Mouse (Mus musculus): ENCODE data around the gene Rell1. TPM values are rescaled to one million over a fixed set of nuclear protein-coding genes. Genes with fewer than 3 reads are reported as not detected.
A peak's percentile ranks its signal among the peaks of the same experiment; 100 is the strongest.
"Not testable (repeated sequence)": the region's sequence is repeated elsewhere in the genome, so short reads cannot be mapped to it uniquely, and the experiment has no call there.

The Rell1 gene
- polyA plus RNA-seq, 1 experiment from 2014 or later, result 15.0 TPM

DNA sequence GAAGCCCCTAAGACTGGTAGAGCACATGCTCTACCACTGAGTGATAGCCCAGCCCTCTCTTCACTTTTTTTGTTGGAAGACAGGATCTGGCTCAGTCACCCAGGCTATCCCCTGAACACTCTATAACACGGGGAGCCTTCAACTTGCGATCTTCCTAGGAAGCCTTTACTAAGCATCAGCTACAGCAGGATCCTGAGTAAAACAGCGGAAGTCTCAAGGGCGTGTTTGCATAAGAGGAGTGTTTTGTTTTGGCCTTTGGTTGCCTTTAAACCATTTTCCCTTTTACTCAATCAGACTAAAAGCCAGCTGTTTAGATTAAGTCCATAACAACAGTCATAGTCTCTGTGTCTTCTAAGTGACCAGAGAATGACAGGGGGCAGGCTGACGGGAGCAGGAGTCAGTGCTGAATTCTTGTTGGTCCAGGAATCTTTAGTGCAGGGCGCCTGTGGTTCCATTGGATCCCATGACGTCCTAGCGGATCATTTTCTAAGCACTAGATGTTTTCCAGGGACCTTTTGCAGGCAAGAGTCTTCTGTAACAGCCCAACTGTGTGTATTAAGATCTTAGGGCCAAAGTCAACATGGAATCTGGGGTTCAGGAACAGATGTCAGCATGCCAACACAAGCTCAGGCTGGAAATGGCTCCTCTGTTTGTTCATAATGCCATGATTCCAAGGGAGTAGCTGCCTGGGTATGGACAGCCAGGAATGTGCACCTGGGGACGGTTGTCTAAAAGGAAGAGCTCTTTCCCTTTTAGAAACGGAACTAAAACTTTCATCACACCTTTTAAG is 58.3 kb downstream of the Rell1 start:
- WGBS, result 87% methylated on average over 10 of the region's 10 CpGs
- Histone ChIP-seq H3K4me3 (no peak overlapping the region), H3K27ac (no peak overlapping the region), H3K36me3 (no peaks in the 10 kb centered on the region), H3K9me3 (replicated peaks) (no peaks in the 10 kb centered on the region), H3K4me1 (peaks cover 2% of the 10 kb centered on the region; the same call in 1 of the 2 replicates), H3K27me3 (ENCODE audit: low read depth, poor library complexity, severe bottlenecking) (no peaks in the 10 kb centered on the region)
- DNase-seq (ENCODE audit: low spot score), result no peak

DNA sequence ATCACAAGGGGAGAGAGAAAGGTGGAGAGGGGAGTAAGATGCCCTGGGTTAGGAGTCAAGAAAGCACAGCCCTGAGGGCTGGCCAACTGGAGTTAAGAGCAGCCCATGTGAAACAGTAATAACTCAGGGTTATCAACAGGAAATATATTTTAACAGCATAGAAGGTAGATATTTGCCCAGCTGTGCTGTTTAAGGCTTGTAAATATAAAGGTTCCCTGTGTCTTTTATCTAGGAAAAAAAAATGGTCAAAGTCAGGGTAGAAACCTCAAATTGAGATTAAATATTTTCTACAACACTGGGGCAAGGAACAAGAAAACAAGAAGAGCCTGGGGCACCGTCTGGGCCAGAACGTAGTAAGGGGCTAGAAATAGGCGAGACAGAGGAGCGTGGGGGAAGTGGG is 61.2 kb downstream of the Rell1 start:
- WGBS, result 87% methylated on average over 4 of the region's 4 CpGs
- no peaks in the 10 kb centered on the region for H3K9me3 ChIP-seq (replicated peaks)

DNA sequence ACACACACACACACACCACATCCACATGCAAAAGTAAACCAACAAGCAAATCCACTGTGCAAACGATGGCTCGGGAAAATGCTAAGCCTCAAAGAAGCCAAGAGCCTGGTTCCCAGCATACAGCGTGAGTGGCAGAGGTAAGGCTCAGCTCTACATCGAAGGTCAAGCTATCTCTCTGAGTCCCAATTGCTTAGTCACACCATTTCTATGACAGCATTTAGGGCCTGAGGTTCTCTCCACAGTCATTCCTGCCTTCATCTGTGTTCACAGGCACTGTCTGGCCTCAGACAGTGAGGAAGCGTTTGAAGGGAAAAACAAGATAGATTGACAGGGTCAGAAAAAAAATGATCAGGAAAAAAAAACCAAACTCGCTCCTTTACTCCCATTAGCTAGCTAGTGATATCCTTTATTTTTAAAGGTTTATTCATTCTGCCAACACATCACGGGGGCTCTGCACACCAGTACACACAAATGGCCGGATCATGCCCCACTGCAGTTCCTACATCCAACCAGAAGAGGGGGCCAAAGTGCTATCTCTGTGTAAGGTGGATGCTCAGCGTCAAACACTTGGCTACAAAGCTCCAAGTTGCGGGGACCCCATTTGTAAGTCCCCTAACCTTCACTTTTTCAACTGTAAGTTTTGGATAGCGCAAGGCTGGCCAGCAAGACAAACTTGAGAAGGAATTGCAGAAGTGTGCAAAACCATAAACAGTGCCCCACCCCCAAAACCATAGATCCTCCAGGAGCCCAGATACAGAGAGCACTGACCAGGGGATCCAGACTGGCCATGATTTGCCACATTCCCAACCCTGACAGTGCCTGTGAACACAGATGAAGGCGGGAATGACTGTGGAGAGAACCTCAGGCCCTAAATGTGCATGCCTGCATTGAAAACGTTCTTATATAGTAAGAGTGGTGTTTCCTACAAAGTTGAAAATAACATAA is 62.3 kb downstream of the Rell1 start:
- Histone ChIP-seq H3K36me3 (no peaks in the 10 kb centered on the region), H3K4me1 (peaks cover 2% of the 10 kb centered on the region; the same call in 1 of the 2 replicates), H3K9me3 (replicated peaks) (no peaks in the 10 kb centered on the region), H3K4me3 (no peak overlapping the region), H3K27me3 (ENCODE audit: low read depth, poor library complexity, severe bottlenecking) (no peaks in the 10 kb centered on the region), H3K27ac (no peak overlapping the region)
- peak; percentile 89 for DNase-seq (ENCODE audit: low spot score)
- WGBS, result 45% methylated on average over 13 of the region's 13 CpGs

More for the DNA sequence above, 61.2 kb downstream of the Rell1 start:
- Histone ChIP-seq H3K27ac (no peak overlapping the region), H3K27me3 (ENCODE audit: low read depth, poor library complexity, severe bottlenecking) (no peaks in the 10 kb centered on the region), H3K4me3 (no peak overlapping the region), H3K36me3 (no peaks in the 10 kb centered on the region), H3K4me1 (peaks cover 2% of the 10 kb centered on the region; the same call in 1 of the 2 replicates)
- no peak for DNase-seq (ENCODE audit: low spot score)

DNA sequence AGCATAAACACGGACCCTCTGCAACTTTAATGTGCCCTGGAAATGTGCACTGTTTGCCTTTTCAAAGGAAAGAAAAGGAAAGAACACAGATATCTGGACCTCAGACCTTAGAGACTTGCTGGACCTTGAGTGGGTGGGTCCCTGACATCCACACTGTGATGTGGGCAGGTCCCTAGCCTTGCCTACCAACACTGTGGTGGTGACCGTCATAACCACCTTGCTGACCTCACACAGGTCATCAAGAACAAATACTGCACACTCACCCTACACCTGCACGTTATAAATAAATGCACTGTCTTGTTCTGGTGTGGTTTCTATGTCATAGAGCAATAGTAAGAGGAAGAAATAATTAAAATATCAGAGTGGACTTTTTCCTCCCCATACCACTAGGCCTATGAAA is 65.4 kb downstream of the Rell1 start:
- no peaks in the 10 kb centered on the region for H3K36me3 ChIP-seq
- H3K27ac ChIP-seq, result no peak overlapping the region
- no peak for DNase-seq (ENCODE audit: low spot score)
- no peak overlapping the region for H3K4me3 ChIP-seq
- peaks cover 2% of the 10 kb centered on the region; the same call in 1 of the 2 replicates for H3K4me1 ChIP-seq
- no peaks in the 10 kb centered on the region for H3K9me3 ChIP-seq (replicated peaks)
- WGBS, result 83% methylated on average over 3 of the region's 3 CpGs
- H3K27me3 ChIP-seq (ENCODE audit: low read depth, poor library complexity, severe bottlenecking), result no peaks in the 10 kb centered on the region

- DNase-seq (ENCODE audit: low spot score), result no peak
- no peaks in the 10 kb centered on the region for H3K27me3 ChIP-seq (ENCODE audit: low read depth, poor library complexity, severe bottlenecking)
- H3K27ac ChIP-seq, result no peak overlapping the region
- WGBS, result 81% methylated on average over 3 of the region's 3 CpGs
- H3K4me3 ChIP-seq, result no peak overlapping the region
- H3K9me3 ChIP-seq (replicated peaks), result no peaks in the 10 kb centered on the region
- H3K4me1 ChIP-seq, result no peaks in the 10 kb centered on the region
- H3K36me3 ChIP-seq, result no peaks in the 10 kb centered on the region
These were observed 70.9 kb downstream of the Rell1 start for GRCm38 (mm10) chr5:63897820-63898110.

- H3K27me3 ChIP-seq (ENCODE audit: low read depth, poor library complexity, severe bottlenecking); H3K36me3 ChIP-seq; H3K9me3 ChIP-seq (replicated peaks); H3K27ac ChIP-seq; DNase-seq (ENCODE audit: low spot score); H3K4me3 ChIP-seq; H3K4me1 ChIP-seq: not testable (repeated sequence)
- 90% methylated on average over 5 of the region's 5 CpGs for WGBS
These were observed 71.5 kb downstream of the Rell1 start for GRCm38 (mm10) chr5:63897001-63897819.

DNA sequence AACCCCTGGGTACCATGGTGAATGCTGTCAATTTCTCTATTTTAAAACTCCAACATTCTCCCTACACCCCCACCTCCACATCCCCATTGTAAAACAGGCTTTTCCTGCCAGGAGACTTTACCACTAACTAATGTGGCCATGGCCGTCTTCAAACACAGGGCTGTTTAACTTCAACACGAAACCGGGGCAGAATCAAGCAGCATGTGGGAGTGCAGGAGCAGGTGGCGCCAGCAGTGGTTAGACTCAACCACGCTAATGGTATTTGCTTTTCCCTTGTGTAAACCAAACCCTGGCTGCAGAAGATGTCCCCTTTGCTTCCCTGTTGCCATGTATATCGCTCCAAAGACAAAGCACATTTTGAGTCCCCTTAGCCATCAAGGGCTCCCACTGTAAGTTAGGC is 76.8 kb downstream of the Rell1 start:
- 83% methylated on average over 6 of the region's 6 CpGs for WGBS
- DNase-seq (ENCODE audit: low spot score), result no peak

GRCm38 (mm10) chr5:63891241-63891640 is 77.5 kb downstream of the Rell1 start:
- Histone ChIP-seq H3K27ac (no peak overlapping the region), H3K4me3 (no peak overlapping the region), H3K9me3 (replicated peaks) (no peaks in the 10 kb centered on the region), H3K36me3 (no peaks in the 10 kb centered on the region), H3K4me1 (no peaks in the 10 kb centered on the region), H3K27me3 (ENCODE audit: low read depth, poor library complexity, severe bottlenecking) (no peaks in the 10 kb centered on the region)
- 82% methylated on average over 4 of the region's 4 CpGs for WGBS
- DNase-seq (ENCODE audit: low spot score), result no peak

More for the DNA sequence above, 76.8 kb downstream of the Rell1 start:
- H3K9me3 ChIP-seq (replicated peaks), result no peaks in the 10 kb centered on the region
- H3K4me3 ChIP-seq, result no peak overlapping the region
- no peak overlapping the region for H3K27ac ChIP-seq
- H3K4me1 ChIP-seq, result no peaks in the 10 kb centered on the region
- no peaks in the 10 kb centered on the region for H3K36me3 ChIP-seq
- H3K27me3 ChIP-seq (ENCODE audit: low read depth, poor library complexity, severe bottlenecking), result no peaks in the 10 kb centered on the region

DNA sequence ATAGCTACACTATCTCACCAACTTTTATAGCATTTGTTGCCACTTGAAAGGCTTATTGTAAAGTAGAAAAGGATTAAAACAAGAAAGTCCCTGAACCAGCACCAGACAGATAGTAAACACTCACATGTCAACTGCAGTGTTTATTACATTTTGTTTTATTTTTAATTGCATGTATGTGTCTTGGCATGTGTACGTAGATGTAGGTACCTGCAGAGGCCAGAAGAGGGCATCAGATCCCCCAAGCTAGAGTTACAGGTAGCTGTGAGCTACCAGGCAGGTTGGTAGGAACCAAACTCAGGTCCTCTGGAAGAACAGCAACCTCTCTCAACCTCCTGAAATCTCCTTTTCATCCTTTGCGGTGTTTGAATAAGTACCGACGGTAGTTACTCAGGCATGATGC is 81.6 kb downstream of the Rell1 start:
- WGBS, result 95% methylated on average over 4 of the region's 4 CpGs
- no peak overlapping the region for H3K27ac ChIP-seq
- H3K4me3 ChIP-seq, result no peak overlapping the region
- no peaks in the 10 kb centered on the region for H3K4me1 ChIP-seq
- H3K27me3 ChIP-seq (ENCODE audit: low read depth, poor library complexity, severe bottlenecking), result no peaks in the 10 kb centered on the region
- no peaks in the 10 kb centered on the region for H3K36me3 ChIP-seq
- no peaks in the 10 kb centered on the region for H3K9me3 ChIP-seq (replicated peaks)
- DNase-seq (ENCODE audit: low spot score), result no peak

DNA sequence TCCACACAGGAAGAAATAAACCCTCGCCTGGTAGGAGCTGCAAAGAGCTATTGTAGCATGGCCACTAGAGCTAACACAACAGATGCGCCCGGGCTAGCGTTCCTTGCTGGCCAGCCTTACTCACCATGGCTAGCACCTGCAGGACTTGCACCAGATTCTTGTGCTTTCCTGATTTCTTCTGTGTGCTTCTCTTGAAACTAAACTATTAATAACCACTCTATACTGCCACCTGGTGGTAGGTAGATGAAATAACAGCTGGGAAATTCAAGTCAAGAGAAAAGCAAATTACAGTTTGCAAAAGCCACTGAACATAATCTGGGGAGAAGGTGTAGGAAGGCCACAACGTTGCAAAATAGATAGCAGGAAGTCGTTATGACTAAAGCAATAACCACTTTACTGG is 82.0 kb downstream of the Rell1 start:
- Histone ChIP-seq H3K27me3 (ENCODE audit: low read depth, poor library complexity, severe bottlenecking) (no peaks in the 10 kb centered on the region), H3K4me1 (no peaks in the 10 kb centered on the region), H3K4me3 (no peak overlapping the region), H3K36me3 (no peaks in the 10 kb centered on the region), H3K27ac (no peak overlapping the region), H3K9me3 (replicated peaks) (no peaks in the 10 kb centered on the region)
- no peak for DNase-seq (ENCODE audit: low spot score)
- WGBS, result 40% methylated on average over 6 of the region's 6 CpGs

DNA sequence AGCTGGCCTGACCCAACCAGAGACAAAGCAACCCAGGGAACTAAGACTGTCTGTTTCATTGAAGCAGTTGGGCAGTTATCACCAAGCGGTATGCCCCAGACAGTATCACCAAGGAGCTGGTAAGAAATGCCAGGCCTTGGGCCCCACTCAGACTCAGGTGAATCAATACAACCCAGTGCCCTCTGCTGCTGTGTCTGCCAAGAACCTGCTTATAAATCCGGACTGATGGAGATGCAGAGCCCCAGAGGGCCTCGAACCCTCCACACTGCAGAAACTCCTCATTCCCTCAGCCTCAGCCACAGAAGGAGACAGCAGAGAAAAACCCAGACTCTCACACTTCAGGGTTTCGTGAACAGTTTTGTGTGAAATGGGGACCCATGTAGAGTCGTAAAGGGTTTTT is 82.4 kb downstream of the Rell1 start:
- H3K4me3 ChIP-seq, result no peak overlapping the region
- no peaks in the 10 kb centered on the region for H3K36me3 ChIP-seq
- 88% methylated on average over 5 of the region's 5 CpGs for WGBS
- H3K27ac ChIP-seq, result no peak overlapping the region
- no peaks in the 10 kb centered on the region for H3K27me3 ChIP-seq (ENCODE audit: low read depth, poor library complexity, severe bottlenecking)
- H3K4me1 ChIP-seq, result no peaks in the 10 kb centered on the region
- H3K9me3 ChIP-seq (replicated peaks), result no peaks in the 10 kb centered on the region
- DNase-seq (ENCODE audit: low spot score), result no peak

GRCm38 (mm10) chr5:63879026-63879425 is 89.7 kb downstream of the Rell1 start:
- 85% methylated on average over 10 of the region's 10 CpGs for WGBS
- H3K27me3 ChIP-seq (ENCODE audit: low read depth, poor library complexity, severe bottlenecking), result no peaks in the 10 kb centered on the region

More at GRCm38 (mm10) chr5:63879026-63879425, 89.7 kb downstream of the Rell1 start:
- H3K36me3 ChIP-seq, result no peaks in the 10 kb centered on the region
- DNase-seq (ENCODE audit: low spot score), result no peak
- H3K9me3 ChIP-seq (replicated peaks), result no peaks in the 10 kb centered on the region
- no peak overlapping the region for H3K27ac ChIP-seq
- H3K4me1 ChIP-seq, result no peaks in the 10 kb centered on the region
- no peak overlapping the region for H3K4me3 ChIP-seq

Data from limb, embryonic 10.5 days (tissue).